Mouse (Mus musculus): Measurements from ENCODE around the gene Scn5a. TPM values are rescaled to one million over a fixed set of nuclear protein-coding genes. Genes with fewer than 3 reads are reported as not detected.

Gene Scn5a
- 4.0 and 6.4 TPM in 2 replicates for polyA plus RNA-seq (2012; rRNA removed)

DNA sequence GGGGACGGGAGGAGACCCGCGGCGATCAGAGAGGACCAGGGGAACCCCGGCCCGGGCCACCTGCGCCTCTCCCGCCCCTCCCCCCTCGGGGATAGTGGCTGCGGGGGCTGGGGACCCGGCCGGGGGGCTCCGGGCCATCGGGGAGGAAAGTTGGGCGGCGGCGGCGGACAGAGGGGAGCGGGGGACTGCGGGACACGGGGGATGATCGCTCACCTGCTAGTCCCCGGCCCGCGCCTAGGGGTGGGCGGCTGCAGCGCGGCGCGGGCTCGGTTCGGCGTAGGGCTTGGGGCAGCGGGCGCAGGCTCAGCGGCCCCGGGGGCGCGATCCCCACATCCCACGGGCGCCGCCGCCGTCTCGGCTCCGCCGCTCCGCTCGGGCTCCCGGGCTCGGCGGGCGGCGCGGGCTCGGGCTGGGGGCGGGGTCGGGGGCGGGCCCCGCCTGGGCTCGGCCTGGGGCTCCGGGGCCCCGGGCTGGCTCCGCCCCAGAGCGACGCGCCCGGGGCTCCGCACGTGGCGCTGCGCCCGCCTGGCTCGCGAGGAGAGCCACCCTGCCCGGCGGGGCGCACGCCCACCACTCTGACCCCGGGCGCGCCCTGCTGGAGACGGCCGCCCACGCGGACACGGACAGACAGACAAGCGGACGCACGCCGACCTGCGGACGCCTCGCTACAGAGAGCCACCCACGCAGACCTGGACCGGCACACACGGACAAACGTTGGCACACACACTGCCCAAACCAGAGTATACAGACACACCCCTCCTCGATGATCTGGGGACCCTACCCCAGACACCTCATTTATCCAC lies at the start of gene Scn5a:
Scn5a (minus strand) TSS at position 381 of the 803 bp plus-strand sequence.
- DNase-seq = peak; percentile 45
- Histone ChIP-seq H3K4me1 (replicated peaks; ENCODE audit: control insufficient read depth, insufficient read depth, low read length) (peaks cover 14% of the 10 kb centered on the region), H3K27me3 (ENCODE audit: control insufficient read depth, insufficient read depth, low read length) (peaks cover 12% of the 10 kb centered on the region), H3K4me3 (ENCODE audit: control insufficient read depth, insufficient read depth, low read length) (peak within 1 kb of the TSS; percentile 57), H3K27ac (ENCODE audit: control insufficient read depth, insufficient read depth, low read length) (no peak within 1 kb of the TSS), H3K36me3 (ENCODE audit: control insufficient read depth, insufficient read depth, low read length) (no peaks in the 10 kb centered on the region)
- no peak for TF ChIP-seq POLR2A (IDR thresholded peaks at IDR 0.05; ENCODE audit: control insufficient read depth, extremely low read depth, insufficient read depth, low read length, poor library complexity)
- WGBS = 3% methylated on average over 97 of the region's 99 CpGs

DNA sequence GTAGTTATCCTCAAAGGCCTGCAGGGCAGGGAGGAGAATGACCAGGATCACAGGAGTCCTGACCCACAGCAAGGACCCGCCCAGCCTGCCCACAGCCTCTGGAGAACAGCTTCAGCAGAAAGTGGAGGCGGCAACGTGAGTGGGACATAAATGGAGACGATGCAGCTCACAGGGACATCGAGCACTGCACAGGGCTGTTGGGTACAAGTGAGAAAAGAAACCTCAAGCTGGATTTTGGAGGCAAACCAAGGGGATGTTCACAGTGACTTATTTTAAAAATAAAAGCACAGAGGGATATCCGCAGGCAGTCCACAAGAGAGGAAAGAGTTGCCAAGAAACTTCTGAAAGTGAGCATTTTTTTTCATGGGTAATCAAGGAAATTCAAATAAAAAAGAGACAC lies 48.4 kb upstream of the Scn5a start:
- H3K27ac ChIP-seq (ENCODE audit: control insufficient read depth, insufficient read depth, low read length) = no peak overlapping the region
- TF ChIP-seq POLR2A (IDR thresholded peaks at IDR 0.05; ENCODE audit: control insufficient read depth, extremely low read depth, insufficient read depth, low read length, poor library complexity) = no peak
- TF ChIP-seq CTCF (IDR thresholded peaks at IDR 0.05; ENCODE audit: borderline replicate concordance, control insufficient read depth, extremely low read depth, insufficient read depth, low read length, poor library complexity) = no peak

GRCm38 (mm10) chr9:119624151-119624550 lies 45.3 kb upstream of the Scn5a start:
- H3K27me3 ChIP-seq (ENCODE audit: control insufficient read depth, insufficient read depth, low read length) = no peaks in the 10 kb centered on the region
- no peaks in the 10 kb centered on the region for H3K4me1 ChIP-seq (replicated peaks; ENCODE audit: control insufficient read depth, insufficient read depth, low read length)
- H3K27ac ChIP-seq (ENCODE audit: control insufficient read depth, insufficient read depth, low read length) = no peak overlapping the region
- 77% methylated on average over 4 of the region's 4 CpGs for WGBS
- TF ChIP-seq CTCF (IDR thresholded peaks at IDR 0.05; ENCODE audit: borderline replicate concordance, control insufficient read depth, extremely low read depth, insufficient read depth, low read length, poor library complexity) (no peak), POLR2A (IDR thresholded peaks at IDR 0.05; ENCODE audit: control insufficient read depth, extremely low read depth, insufficient read depth, low read length, poor library complexity) (no peak)
- no peak overlapping the region for H3K4me3 ChIP-seq (ENCODE audit: control insufficient read depth, insufficient read depth, low read length)
- H3K36me3 ChIP-seq (ENCODE audit: control insufficient read depth, insufficient read depth, low read length) = no peaks in the 10 kb centered on the region
- DNase-seq = no peak

More for the DNA sequence above, 48.4 kb upstream of the Scn5a start:
- WGBS = 82% methylated on average over 6 of the region's 6 CpGs
- no peak for DNase-seq
- no peak overlapping the region for H3K4me3 ChIP-seq (ENCODE audit: control insufficient read depth, insufficient read depth, low read length)
- H3K27me3 ChIP-seq (ENCODE audit: control insufficient read depth, insufficient read depth, low read length) = no peaks in the 10 kb centered on the region
- H3K4me1 ChIP-seq (replicated peaks; ENCODE audit: control insufficient read depth, insufficient read depth, low read length) = no peaks in the 10 kb centered on the region
- H3K36me3 ChIP-seq (ENCODE audit: control insufficient read depth, insufficient read depth, low read length) = no peaks in the 10 kb centered on the region

GRCm38 (mm10) chr9:119614798-119615197 lies 36.0 kb upstream of the Scn5a start:
- Histone ChIP-seq H3K4me1 (replicated peaks; ENCODE audit: control insufficient read depth, insufficient read depth, low read length) (no peaks in the 10 kb centered on the region), H3K4me3 (ENCODE audit: control insufficient read depth, insufficient read depth, low read length) (no peak overlapping the region), H3K27ac (ENCODE audit: control insufficient read depth, insufficient read depth, low read length) (no peak overlapping the region), H3K36me3 (ENCODE audit: control insufficient read depth, insufficient read depth, low read length) (no peaks in the 10 kb centered on the region), H3K27me3 (ENCODE audit: control insufficient read depth, insufficient read depth, low read length) (no peaks in the 10 kb centered on the region)
- no peak for DNase-seq
- WGBS = 82% methylated on average over 6 of the region's 6 CpGs
- TF ChIP-seq POLR2A (IDR thresholded peaks at IDR 0.05; ENCODE audit: control insufficient read depth, extremely low read depth, insufficient read depth, low read length, poor library complexity) = no peak
- no peak for TF ChIP-seq CTCF (IDR thresholded peaks at IDR 0.05; ENCODE audit: borderline replicate concordance, control insufficient read depth, extremely low read depth, insufficient read depth, low read length, poor library complexity)

DNA sequence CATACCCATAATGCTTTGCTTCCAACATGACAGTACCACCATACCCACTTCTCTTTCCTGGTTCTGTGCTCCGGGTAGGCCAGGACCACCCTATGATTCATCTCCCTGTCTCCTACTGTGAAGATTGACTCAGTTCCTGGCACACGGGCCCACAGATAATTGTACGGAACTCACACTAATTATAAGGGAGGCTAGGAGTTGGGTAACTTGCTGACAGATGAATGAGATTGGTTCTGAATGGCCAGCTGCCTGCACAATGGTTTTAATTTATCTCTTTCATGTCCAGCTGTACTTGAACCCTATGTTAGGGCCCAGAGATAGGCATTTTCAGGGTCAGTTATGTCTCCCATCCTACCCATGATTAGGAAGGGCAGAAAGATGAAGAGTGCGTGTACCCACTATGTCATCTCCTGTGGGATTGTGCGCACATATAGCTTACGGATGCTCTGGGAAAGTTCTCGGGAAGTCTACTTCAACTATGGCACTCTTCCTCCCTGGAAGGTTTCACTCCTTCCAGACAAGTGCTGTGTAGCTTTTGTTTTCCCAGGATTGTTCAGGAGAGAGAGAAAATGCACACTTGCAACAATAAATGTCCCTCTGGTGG lies 31.8 kb upstream of the Scn5a start:
- 94% methylated on average over 7 of the region's 7 CpGs for WGBS
- Histone ChIP-seq H3K27ac (ENCODE audit: control insufficient read depth, insufficient read depth, low read length) (no peak overlapping the region), H3K4me1 (replicated peaks; ENCODE audit: control insufficient read depth, insufficient read depth, low read length) (no peaks in the 10 kb centered on the region), H3K36me3 (ENCODE audit: control insufficient read depth, insufficient read depth, low read length) (no peaks in the 10 kb centered on the region), H3K27me3 (ENCODE audit: control insufficient read depth, insufficient read depth, low read length) (no peaks in the 10 kb centered on the region), H3K4me3 (ENCODE audit: control insufficient read depth, insufficient read depth, low read length) (no peak overlapping the region)
- DNase-seq = no peak
- TF ChIP-seq CTCF (IDR thresholded peaks at IDR 0.05; ENCODE audit: borderline replicate concordance, control insufficient read depth, extremely low read depth, insufficient read depth, low read length, poor library complexity) (no peak), POLR2A (IDR thresholded peaks at IDR 0.05; ENCODE audit: control insufficient read depth, extremely low read depth, insufficient read depth, low read length, poor library complexity) (no peak)

GRCm38 (mm10) chr9:119606906-119607305 lies 28.1 kb upstream of the Scn5a start:
- DNase-seq = no peak
- Histone ChIP-seq H3K27ac (ENCODE audit: control insufficient read depth, insufficient read depth, low read length) (no peak overlapping the region), H3K27me3 (ENCODE audit: control insufficient read depth, insufficient read depth, low read length) (no peaks in the 10 kb centered on the region), H3K4me3 (ENCODE audit: control insufficient read depth, insufficient read depth, low read length) (no peak overlapping the region), H3K36me3 (ENCODE audit: control insufficient read depth, insufficient read depth, low read length) (no peaks in the 10 kb centered on the region), H3K4me1 (replicated peaks; ENCODE audit: control insufficient read depth, insufficient read depth, low read length) (no peaks in the 10 kb centered on the region)
- WGBS = 95% methylated on average over 5 of the region's 5 CpGs
- no peak for TF ChIP-seq POLR2A (IDR thresholded peaks at IDR 0.05; ENCODE audit: control insufficient read depth, extremely low read depth, insufficient read depth, low read length, poor library complexity)
